Mouse (Mus musculus) myocyte (in vitro differentiated cells): ENCODE results near the gene Flot2. TPM values are rescaled to one million over a fixed set of nuclear protein-coding genes. Genes with fewer than 3 reads are reported as not detected.
A peak's percentile ranks its signal among the peaks of the same experiment; 100 is the strongest.

Source experiments
- H3K27me3 ChIP-seq: one replicate; pipeline ENCODE4 v1.6.1; 2011; ENCODE audit not compliant: control insufficient read depth, insufficient read depth, insufficient read length
- H3K36me3 ChIP-seq: one replicate; pipeline ENCODE4 v1.6.1; 2011; ENCODE audit not compliant: control insufficient read depth, insufficient read depth
- H3K4me2 ChIP-seq: one replicate; pipeline ENCODE4 v1.6.1; 2011; ENCODE audit warnings: low read depth, control low read depth
- H3K4me3 ChIP-seq: one replicate; pipeline ENCODE4 v1.5.1; 2011; ENCODE audit warnings: mild to moderate bottlenecking, control low read depth, moderate library complexity
- H3K79me2 ChIP-seq: one replicate; pipeline ENCODE4 v1.6.1; 2011; ENCODE audit not compliant: control insufficient read depth, insufficient read depth
- H3ac ChIP-seq: one replicate; pipeline ENCODE4 v1.6.1; 2011; ENCODE audit not compliant: control insufficient read depth, insufficient read length
- CEBPB ChIP-seq: IDR thresholded peaks from 2 replicates; pipeline ENCODE4 v1.6.1; 2011; ENCODE audit warnings: mild to moderate bottlenecking, moderate library complexity; ENCODE audit not compliant: poor library complexity, insufficient read depth, severe bottlenecking
- E2F4 ChIP-seq: IDR thresholded peaks from one replicate; pipeline ENCODE4 v1.6.1; 2011; ENCODE audit warnings: mild to moderate bottlenecking, control low read depth, moderate library complexity; ENCODE audit not compliant: insufficient read depth
- MAX ChIP-seq: IDR thresholded peaks from one replicate; pipeline ENCODE4 v1.6.1; 2011; ENCODE audit warnings: low read depth, mild to moderate bottlenecking, control low read depth
- MYOD1 ChIP-seq, 3 experiments: IDR thresholded peaks; one replicate each; pipeline ENCODE4 v1.6.1; 2011; ENCODE audit warnings: control low read depth in 2 of 3, low read depth in 2 of 3, mild to moderate bottlenecking in 2 of 3, moderate library complexity in 1 of 3; ENCODE audit not compliant: insufficient read length in 2 of 3, control insufficient read depth in 1 of 3
- MYOG ChIP-seq, 3 experiments: IDR thresholded peaks; one replicate each; pipeline ENCODE4 v1.6.1; 2011; ENCODE audit warnings: control low read depth in 2 of 3, low read depth in 2 of 3, mild to moderate bottlenecking in 2 of 3; ENCODE audit not compliant: insufficient read length in 2 of 3, control insufficient read depth in 1 of 3, insufficient read depth in 1 of 3
- POLR2A ChIP-seq: IDR thresholded peaks from one replicate; pipeline ENCODE4 v1.6.1; 2011; ENCODE audit warnings: low read depth, mild to moderate bottlenecking, control low read depth, moderate library complexity; ENCODE audit not compliant: insufficient read length
- POLR2AphosphoS2 ChIP-seq: IDR thresholded peaks from one replicate; pipeline ENCODE4 v1.6.1; 2011; ENCODE audit warnings: low read depth, control low read depth; ENCODE audit not compliant: insufficient read length
- REST ChIP-seq: IDR thresholded peaks from one replicate; pipeline ENCODE4 v1.6.1; 2011; ENCODE audit warnings: mild to moderate bottlenecking, control low read depth, moderate library complexity; ENCODE audit not compliant: insufficient read depth, insufficient read length
- SRF ChIP-seq: IDR thresholded peaks from one replicate; pipeline ENCODE4 v1.6.1; 2011; ENCODE audit warnings: low read depth; ENCODE audit not compliant: control insufficient read depth, insufficient read length
- TCF12 ChIP-seq: IDR thresholded peaks from one replicate; pipeline ENCODE4 v1.6.1; 2011; ENCODE audit warnings: mild to moderate bottlenecking, control low read depth; ENCODE audit not compliant: poor library complexity, insufficient read depth, severe bottlenecking
- TCF3 ChIP-seq: IDR thresholded peaks from one replicate; pipeline ENCODE4 v1.6.1; 2011; ENCODE audit warnings: low read depth, control low read depth; ENCODE audit not compliant: insufficient read length
- USF1 ChIP-seq: IDR thresholded peaks from one replicate; pipeline ENCODE4 v1.6.1; 2011; ENCODE audit warnings: low read depth, mild to moderate bottlenecking, control low read depth, moderate library complexity
- polyA plus RNA-seq: library from polyadenylated mRNA; unstranded; fragments of >200 nt; fragmentation: generic; extraction: Trizol; gene quantifications from one replicate; pipeline ENCODE4 v1.2.1, GENCODE M21; 2012; ENCODE audit warnings: missing spikeins

The Flot2 gene
- polyA plus RNA-seq, 1 experiment = 78.8 TPM

GRCm38 (mm10) chr11:78094504-78095143 is 56.9 kb downstream of the Flot2 start, which contains the start of gene Fam222b:
Gene Fam222b, plus strand, starts transcription at chr11:78094660.
- peak within 1 kb of the TSS; percentile 37 for H3ac ChIP-seq
- no peaks in the 10 kb centered on the region for H3K27me3 ChIP-seq
- H3K4me3 ChIP-seq = peak within 1 kb of the TSS; percentile 84
- peaks cover 51% of the 10 kb centered on the region for H3K79me2 ChIP-seq
- TF ChIP-seq CEBPB = no peak
- peak; percentile 95 for TF ChIP-seq POLR2AphosphoS2
- no peak for TF ChIP-seq MYOG (IDR thresholded peaks at IDR 0.05; ENCODE audit: control insufficient read depth in 1 of 3, insufficient read depth in 1 of 3, insufficient read length in 2 of 3, low read depth in 2 of 3)
- TF ChIP-seq MYOD1 (IDR thresholded peaks at IDR 0.05; ENCODE audit: control insufficient read depth in 1 of 3, insufficient read length in 2 of 3, low read depth in 2 of 3) = peak in 1 of 3 experiments; percentile 7
- peak; percentile 95 for TF ChIP-seq POLR2A
- no peak for TF ChIP-seq REST
- no peak for TF ChIP-seq TCF3
- no peak for TF ChIP-seq MAX
- no peak for TF ChIP-seq TCF12
- no peak for TF ChIP-seq E2F4
- TF ChIP-seq USF1 = no peak
- TF ChIP-seq SRF = no peak
- peak within 1 kb of the TSS; percentile 84 for H3K4me2 ChIP-seq
- no peaks in the 10 kb centered on the region for H3K36me3 ChIP-seq

DNA sequence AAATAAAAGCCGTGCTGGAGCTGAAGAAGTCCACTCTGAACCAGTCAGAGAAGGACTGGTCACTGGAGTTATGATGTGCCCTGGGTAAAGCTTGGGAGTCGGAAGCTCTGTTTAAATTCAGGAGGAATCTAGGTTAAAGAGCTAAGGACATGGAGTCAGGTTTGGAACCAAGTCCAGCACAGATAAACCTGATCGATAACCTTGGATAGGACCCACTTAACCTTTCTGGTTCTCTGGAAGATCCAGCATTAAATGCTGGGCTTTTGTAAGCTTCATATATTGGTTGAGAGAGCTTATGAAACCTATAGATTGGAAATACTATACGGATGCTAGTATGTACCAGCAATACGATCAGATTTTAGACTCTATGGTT is 57.4 kb downstream of the Flot2 start:
- peak overlapping the region; percentile 84 for H3K4me3 ChIP-seq
- H3K36me3 ChIP-seq = no peaks in the 10 kb centered on the region
- no peaks in the 10 kb centered on the region for H3K27me3 ChIP-seq
- TF ChIP-seq REST (no peak), MYOD1 (IDR thresholded peaks at IDR 0.05; ENCODE audit: control insufficient read depth in 1 of 3, insufficient read length in 2 of 3, low read depth in 2 of 3) (no peak)
- peaks cover 56% of the 10 kb centered on the region for H3K79me2 ChIP-seq
- peak overlapping the region; percentile 37 for H3ac ChIP-seq
- H3K4me2 ChIP-seq = peak overlapping the region; percentile 84

- no peak overlapping the region for H3K4me3 ChIP-seq
- no peaks in the 10 kb centered on the region for H3K36me3 ChIP-seq
- H3K4me2 ChIP-seq = no peak overlapping the region
- H3ac ChIP-seq = no peak overlapping the region
- TF ChIP-seq MYOD1 (IDR thresholded peaks at IDR 0.05; ENCODE audit: control insufficient read depth in 1 of 3, insufficient read length in 2 of 3, low read depth in 2 of 3) = no peak
- no peak for TF ChIP-seq MAX
- TF ChIP-seq POLR2AphosphoS2 = no peak
- no peak for TF ChIP-seq TCF3
- TF ChIP-seq REST = no peak
- TF ChIP-seq SRF = no peak
- TF ChIP-seq POLR2A = no peak
- TF ChIP-seq USF1 = no peak
- no peak for TF ChIP-seq TCF12
- TF ChIP-seq MYOG (IDR thresholded peaks at IDR 0.05; ENCODE audit: control insufficient read depth in 1 of 3, insufficient read depth in 1 of 3, insufficient read length in 2 of 3, low read depth in 2 of 3) = no peak
- no peak for TF ChIP-seq CEBPB
- TF ChIP-seq E2F4 = no peak
- H3K79me2 ChIP-seq = peaks cover 71% of the 10 kb centered on the region
- H3K27me3 ChIP-seq = no peaks in the 10 kb centered on the region
These were observed 59.3 kb downstream of the Flot2 start for GRCm38 (mm10) chr11:78097077-78097476.

DNA sequence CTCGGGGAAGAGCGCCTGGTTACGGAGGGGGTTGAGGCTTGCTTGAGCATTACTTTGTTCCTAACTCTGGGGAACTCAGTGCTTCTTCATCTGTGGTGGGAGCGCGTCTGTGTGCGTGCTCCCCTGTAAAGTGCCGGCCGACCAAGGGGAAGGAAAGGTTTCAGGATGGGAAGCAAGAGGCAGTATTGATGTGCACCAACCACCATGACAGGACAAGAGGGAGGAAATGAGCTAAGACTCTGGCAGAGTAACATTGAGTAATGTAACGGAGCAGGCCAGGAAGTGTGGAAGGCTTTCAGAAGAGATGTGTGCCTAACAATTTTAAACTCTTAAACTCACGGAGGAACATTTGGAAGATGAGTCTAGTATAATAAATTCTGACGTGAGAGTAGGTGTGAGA is 63.0 kb downstream of the Flot2 start:
- Histone ChIP-seq H3ac (no peak overlapping the region), H3K4me3 (no peak overlapping the region), H3K4me2 (no peak overlapping the region), H3K27me3 (no peaks in the 10 kb centered on the region), H3K79me2 (peaks cover 93% of the 10 kb centered on the region), H3K36me3 (no peaks in the 10 kb centered on the region)
- TF ChIP-seq REST = no peak
- no peak for TF ChIP-seq MYOD1 (IDR thresholded peaks at IDR 0.05; ENCODE audit: control insufficient read depth in 1 of 3, insufficient read length in 2 of 3, low read depth in 2 of 3)
- TF ChIP-seq MAX = no peak

DNA sequence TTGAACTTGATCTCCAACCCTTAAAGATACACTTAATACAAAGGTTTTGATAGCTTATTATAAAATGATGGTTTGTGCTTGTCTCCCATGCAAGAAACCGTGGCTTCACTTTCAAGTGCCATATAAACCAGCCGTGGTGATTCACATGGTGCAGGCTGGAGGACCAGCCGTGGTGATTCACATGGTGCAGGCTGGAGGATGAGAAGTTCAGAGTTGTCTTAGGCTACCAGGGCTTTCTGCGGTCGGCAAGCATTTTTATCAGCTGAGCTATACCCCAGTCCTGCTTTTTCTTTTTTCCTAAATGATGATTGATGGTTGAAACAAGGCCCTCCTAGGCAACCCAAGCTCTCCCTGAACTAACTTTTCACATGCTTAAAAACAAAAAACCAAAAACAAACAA is 64.4 kb downstream of the Flot2 start:
- TF ChIP-seq USF1 (no peak), MYOD1 (IDR thresholded peaks at IDR 0.05; ENCODE audit: control insufficient read depth in 1 of 3, insufficient read length in 2 of 3, low read depth in 2 of 3) (no peak), E2F4 (no peak), SRF (no peak), CEBPB (no peak), TCF3 (no peak), MAX (no peak), TCF12 (no peak), POLR2A (no peak)
- no peaks in the 10 kb centered on the region for H3K27me3 ChIP-seq
- H3ac ChIP-seq = no peak overlapping the region
- H3K79me2 ChIP-seq = peaks cover 93% of the 10 kb centered on the region
- peak overlapping the region; percentile 59 for H3K4me2 ChIP-seq
- no peaks in the 10 kb centered on the region for H3K36me3 ChIP-seq
- no peak overlapping the region for H3K4me3 ChIP-seq
